Mouse (Mus musculus): Measurements from ENCODE around the gene Ppp1r13b.

Ppp1r13b gene

GRCm38 (mm10) chr12:111882852-111883251 is 25.1 kb downstream of the Ppp1r13b start:
- DNase-seq (ENCODE audit: low spot score in 2 of 2), result no peak

DNA sequence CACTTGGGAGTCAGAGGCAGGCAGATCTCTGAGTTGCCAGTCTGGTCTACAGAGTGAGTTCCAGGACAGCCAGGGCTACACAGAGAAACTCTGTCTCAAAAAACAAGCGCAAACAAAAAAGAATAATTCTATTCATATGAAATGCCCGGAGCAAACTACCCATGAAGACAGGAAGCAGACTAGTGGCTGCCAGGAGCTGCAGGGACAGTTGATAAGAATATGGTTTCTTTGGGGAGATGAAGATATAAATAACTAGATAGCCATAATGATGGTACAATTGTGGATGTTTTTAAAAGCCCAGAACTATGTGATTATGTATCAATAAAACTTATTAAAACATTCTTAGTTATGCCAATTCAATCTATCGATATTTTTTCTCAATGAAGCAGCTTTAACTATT is 25.9 kb downstream of the Ppp1r13b start:
- DNase-seq (ENCODE audit: low spot score in 2 of 2), result no peak

- peak; percentile 48 to 55 for DNase-seq (ENCODE audit: low spot score in 2 of 2)
Observed at GRCm38 (mm10) chr12:111878213-111878612, 29.7 kb downstream of the Ppp1r13b start.

GRCm38 (mm10) chr12:111875499-111875898 is 32.4 kb downstream of the Ppp1r13b start:
- no peak for DNase-seq (ENCODE audit: low spot score in 2 of 2)

DNA sequence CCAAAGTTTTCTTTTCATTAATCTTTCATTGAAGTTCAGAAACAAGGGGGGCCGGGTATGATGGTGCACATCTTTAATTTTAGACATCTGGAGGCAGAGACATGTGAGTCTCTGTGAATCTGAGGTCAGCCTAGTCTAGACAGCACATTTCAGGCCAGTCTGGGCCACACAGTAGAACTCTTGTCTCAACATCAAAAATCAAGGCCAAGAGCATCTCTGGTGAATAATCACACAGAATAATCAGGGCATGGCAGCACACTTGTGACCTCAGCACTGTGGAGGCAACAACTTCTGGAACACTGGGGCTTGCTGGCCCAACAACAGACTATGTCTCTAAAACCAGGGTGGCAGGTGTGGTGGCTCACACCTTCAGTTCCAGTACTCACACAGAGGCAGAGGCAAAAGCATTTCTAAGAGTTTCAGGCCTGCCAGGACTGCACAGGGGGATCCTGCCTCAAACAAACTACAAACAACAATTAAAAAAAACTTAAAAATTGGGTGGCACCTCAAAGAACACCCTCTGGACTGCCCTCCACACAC is 33.2 kb downstream of the Ppp1r13b start:
- no peak for DNase-seq (ENCODE audit: low spot score in 2 of 2)

- DNase-seq (ENCODE audit: low spot score in 2 of 2), result no peak
Observed at GRCm38 (mm10) chr12:111872079-111872478, 35.8 kb downstream of the Ppp1r13b start.

- DNase-seq (ENCODE audit: low spot score in 2 of 2), result no peak
Observed at GRCm38 (mm10) chr12:111870811-111871210, 37.1 kb downstream of the Ppp1r13b start.

DNA sequence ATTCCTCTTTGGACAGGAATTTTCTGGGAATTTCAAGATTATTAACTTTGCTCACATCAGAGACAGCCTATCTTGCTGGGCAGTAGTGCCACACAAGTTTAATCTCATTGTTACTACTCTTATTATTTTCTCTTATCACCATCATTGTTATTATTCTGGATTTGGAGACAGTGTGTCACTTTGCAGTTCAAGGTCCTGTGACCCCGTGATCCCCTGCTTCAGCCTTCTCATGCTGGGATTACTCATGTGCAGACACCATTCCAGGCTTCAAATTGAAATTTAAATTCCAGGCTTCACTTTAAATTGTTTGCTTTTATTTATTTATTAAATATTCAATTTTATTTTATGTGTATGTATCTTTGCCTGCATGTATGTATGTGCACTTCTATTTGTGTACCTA is 38.1 kb downstream of the Ppp1r13b start:
- no peak for DNase-seq (ENCODE audit: low spot score in 2 of 2)

DNA sequence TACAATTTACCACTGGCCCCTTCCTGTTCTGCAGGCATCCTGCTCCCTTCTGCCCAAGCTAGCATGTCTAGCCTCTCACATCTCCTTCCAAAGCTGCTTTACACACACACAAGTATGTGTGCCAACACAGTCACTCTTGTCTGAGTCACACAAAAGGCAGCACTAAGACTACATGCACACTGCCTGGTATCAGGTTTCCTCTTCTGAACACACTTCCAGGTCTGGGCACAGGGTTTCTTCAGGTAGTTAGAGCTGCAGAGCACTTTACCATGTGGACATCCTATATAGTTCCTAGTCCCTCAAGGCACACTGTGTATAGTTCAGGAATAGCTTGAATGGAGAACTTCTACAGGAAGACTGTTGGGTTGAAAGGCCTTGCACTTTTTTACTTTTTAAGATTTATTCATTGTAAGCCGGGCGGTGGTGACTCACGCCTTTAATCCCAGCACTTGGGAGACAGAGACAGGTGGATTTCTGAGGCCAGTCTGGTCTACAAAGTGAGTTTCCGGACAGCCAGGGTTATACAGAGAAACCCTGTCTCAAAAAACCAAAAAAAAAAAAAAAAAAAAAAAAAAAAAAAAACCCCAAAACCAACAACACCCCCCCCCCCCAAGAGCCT is 43.6 kb downstream of the Ppp1r13b start:
- no peak for DNase-seq (ENCODE audit: low spot score in 2 of 2)

DNA sequence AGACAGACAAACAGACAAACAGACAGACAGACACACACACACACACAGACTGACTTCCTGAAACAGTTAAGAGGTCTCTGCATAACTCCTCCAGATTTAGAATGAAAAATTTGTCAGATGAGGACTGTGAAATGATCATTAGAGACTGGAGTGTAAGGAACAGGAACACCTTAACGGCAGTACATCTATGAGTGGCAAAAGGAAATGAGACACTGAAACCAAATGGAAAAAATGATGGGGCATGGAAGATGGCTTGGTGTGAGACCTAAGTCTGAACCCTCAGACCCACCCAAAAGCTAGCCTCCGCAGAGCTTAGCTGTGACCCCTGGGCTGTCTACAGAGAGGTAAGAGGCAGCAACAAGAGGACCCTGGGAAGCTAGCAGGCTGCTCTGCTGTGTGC is 52.5 kb downstream of the Ppp1r13b start:
- no peak for DNase-seq (ENCODE audit: low spot score in 2 of 2)

DNA sequence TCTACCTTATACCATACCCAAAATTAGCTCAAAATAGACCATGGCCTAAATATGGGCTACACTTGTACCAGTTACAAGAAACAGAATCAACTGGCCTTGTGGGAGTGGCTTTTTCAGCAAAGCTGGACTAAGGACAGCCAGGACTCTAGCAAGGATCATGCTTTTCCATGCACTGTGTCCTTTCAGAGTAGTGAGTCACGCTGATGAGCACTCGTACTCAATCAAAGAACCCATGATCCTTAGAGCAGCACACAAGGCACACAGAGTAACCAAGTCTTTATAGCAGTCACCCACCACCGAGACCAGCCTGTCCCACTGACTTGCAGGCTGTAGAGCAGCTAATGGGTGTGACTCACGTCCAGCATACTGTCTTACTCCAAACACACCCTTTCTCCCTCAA is 54.4 kb downstream of the Ppp1r13b start:
- DNase-seq (ENCODE audit: low spot score in 2 of 2), result no peak

- no peak for DNase-seq (ENCODE audit: low spot score in 2 of 2)
Observed at GRCm38 (mm10) chr12:111853011-111853436, 54.9 kb downstream of the Ppp1r13b start.

DNA sequence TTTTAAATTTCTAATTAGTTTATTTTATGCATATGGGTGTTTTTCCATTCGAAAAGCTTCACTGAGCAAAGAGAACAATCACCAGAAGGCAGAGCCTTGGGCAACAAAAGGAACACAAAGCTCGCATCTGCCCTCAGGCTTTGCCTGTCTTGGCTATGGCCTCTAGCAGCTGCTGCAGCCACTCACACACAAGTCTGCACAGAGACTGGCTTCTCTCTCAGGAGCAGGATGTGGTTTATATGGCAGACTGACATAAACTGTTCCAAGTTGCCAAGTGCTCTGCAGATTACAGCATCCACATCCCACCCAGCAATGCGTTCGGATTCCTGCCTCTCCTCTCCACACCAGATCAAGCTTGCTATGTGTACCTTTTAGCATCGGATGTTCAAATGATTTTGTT is 56.2 kb downstream of the Ppp1r13b start:
- DNase-seq (ENCODE audit: low spot score in 2 of 2), result no peak

GRCm38 (mm10) chr12:111851235-111851634 is 56.7 kb downstream of the Ppp1r13b start:
- no peak for DNase-seq (ENCODE audit: low spot score in 2 of 2)

GRCm38 (mm10) chr12:111848300-111848798 is 59.6 kb downstream of the Ppp1r13b start:
- DNase-seq (ENCODE audit: low spot score in 2 of 2), result no peak

- DNase-seq (ENCODE audit: low spot score in 2 of 2), result no peak
Observed at GRCm38 (mm10) chr12:111846815-111847214, 61.1 kb downstream of the Ppp1r13b start.

DNA sequence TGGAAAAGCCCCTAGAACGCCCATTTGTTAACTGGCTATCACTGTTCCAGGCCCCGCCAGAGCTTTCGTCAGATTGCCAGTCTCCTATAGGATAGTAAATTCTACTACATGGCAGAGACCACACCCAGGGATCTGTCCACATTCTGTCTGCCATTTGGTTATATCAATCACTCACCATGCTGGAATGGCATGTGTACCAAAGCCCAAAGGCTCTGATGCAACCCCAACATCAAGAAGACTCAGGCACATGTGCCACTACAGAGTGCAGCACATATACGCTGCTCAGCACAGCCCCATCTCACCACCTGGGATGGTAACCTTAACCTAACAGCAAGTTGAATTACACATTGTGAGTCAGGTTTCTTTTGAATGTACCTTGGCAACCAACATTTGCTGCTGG is 62.0 kb downstream of the Ppp1r13b start:
- no peak for DNase-seq (ENCODE audit: low spot score in 2 of 2)

DNA sequence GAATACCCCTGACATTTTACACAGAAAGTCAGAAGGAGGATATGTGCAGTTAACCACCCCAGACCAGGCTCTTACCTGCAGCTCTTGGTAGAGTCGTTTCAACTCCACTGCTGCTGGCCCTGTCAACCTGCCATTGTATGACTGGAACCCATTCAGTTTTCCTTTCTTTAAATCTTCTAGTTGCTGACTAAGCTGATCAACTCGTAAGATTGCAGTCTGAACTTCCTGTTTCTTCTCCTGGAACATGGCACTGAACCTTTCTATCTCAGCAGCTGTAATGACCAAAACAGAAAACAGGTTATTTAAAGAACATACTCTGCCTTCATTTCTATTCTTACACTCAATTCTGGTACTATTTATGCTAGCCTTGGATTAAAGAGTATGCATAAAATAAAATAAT is 64.4 kb downstream of the Ppp1r13b start:
- no peak for DNase-seq (ENCODE audit: low spot score in 2 of 2)

GRCm38 (mm10) chr12:111842565-111843433 is 65.1 kb downstream of the Ppp1r13b start:
- DNase-seq (ENCODE audit: low spot score in 2 of 2), result no peak

GRCm38 (mm10) chr12:111833457-111833856 is 74.5 kb downstream of the Ppp1r13b start:
- no peak for DNase-seq (ENCODE audit: low spot score in 2 of 2)

- no peak for DNase-seq (ENCODE audit: low spot score in 2 of 2)
Observed at GRCm38 (mm10) chr12:111832643-111833042, 75.3 kb downstream of the Ppp1r13b start.

DNA sequence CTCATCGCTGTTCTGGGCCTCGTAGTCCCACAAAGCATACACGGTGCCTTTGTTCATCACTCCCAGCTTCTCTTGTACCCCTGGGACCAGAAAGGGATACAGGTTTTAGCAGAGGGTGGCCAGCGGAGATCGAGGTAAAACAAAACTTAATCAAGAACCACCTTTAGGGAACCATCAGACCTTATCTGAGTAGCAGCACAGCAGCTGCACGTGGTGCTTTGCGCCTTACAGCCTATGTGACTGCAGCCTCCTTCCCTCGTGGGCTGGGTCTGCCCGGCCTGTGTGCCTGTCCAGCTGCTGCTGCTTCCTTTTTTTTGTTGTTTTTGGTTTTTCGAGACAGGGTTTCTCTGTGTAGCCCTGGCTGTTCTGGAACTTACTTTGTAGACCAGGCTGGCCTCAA is 77.5 kb downstream of the Ppp1r13b start:
- DNase-seq (ENCODE audit: low spot score in 2 of 2), result no peak

- DNase-seq (ENCODE audit: low spot score in 2 of 2), result no peak
Observed at GRCm38 (mm10) chr12:111829954-111830353, 78.0 kb downstream of the Ppp1r13b start.

All from urinary bladder, adult 18-20 months (tissue).